Mouse (Mus musculus) cerebellum, adult (tissue): ENCODE measurements around the gene Btnl9.
"Not testable (repeated sequence)": the region's sequence is repeated elsewhere in the genome, so short reads cannot be mapped to it uniquely, and the experiment has no call there.

Experiments
- ATAC-seq: cut with Nextera tagmentation; 2 replicates; pipeline ENCODE4 v1.9.2; 2017; ENCODE audit warnings: mild to moderate bottlenecking, moderate library complexity, mixed read lengths; ENCODE audit not compliant: insufficient number of reproducible peaks, low FRiP score, low TSS enrichment

The Btnl9 gene

GRCm38 (mm10) chr11:49183172-49183571 lies 3.8 kb downstream of the Btnl9 start:
- ATAC-seq = no peak

DNA sequence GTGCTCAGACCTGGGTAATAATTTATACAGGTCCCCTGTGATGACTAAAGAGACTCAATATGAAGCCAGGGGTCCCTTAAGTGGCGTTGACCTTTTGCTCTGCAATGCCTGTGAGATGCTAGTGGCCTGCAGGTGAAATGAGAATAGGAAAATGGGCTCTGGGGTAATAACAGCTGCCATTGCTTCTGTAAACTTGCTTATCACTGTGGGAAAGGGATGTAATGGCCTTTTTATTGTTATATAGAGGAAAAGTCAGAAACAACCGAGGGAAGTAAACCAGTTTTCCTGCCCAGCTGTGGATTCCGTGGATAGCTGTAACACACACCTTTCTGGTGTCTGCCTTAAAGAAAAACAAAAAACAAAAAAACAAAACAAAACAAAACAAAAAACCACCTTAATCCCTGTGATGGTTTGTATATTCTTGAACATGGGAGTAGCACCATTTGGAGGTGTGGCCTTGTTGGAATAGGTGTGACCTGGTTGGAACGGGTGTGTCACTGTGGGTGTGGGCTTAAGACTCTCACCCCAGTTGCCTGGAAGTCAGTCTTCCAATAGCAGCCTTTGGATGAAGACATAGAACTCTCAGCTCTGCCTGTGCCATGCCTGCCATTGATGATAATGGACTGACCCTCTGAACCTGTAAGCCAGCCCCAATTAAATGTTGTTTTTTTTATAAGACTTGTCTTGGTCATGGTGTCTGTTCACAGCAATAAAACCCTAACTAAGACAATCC lies 10.7 kb downstream of the Btnl9 start:
- ATAC-seq = not testable (repeated sequence)

GRCm38 (mm10) chr11:49175345-49175744 lies 11.6 kb downstream of the Btnl9 start:
- ATAC-seq = no peak

- no peak for ATAC-seq
Observed at GRCm38 (mm10) chr11:49170576-49170975, 16.4 kb downstream of the Btnl9 start.

- ATAC-seq = no peak
Observed at GRCm38 (mm10) chr11:49168839-49169611, 17.9 kb downstream of the Btnl9 start.

DNA sequence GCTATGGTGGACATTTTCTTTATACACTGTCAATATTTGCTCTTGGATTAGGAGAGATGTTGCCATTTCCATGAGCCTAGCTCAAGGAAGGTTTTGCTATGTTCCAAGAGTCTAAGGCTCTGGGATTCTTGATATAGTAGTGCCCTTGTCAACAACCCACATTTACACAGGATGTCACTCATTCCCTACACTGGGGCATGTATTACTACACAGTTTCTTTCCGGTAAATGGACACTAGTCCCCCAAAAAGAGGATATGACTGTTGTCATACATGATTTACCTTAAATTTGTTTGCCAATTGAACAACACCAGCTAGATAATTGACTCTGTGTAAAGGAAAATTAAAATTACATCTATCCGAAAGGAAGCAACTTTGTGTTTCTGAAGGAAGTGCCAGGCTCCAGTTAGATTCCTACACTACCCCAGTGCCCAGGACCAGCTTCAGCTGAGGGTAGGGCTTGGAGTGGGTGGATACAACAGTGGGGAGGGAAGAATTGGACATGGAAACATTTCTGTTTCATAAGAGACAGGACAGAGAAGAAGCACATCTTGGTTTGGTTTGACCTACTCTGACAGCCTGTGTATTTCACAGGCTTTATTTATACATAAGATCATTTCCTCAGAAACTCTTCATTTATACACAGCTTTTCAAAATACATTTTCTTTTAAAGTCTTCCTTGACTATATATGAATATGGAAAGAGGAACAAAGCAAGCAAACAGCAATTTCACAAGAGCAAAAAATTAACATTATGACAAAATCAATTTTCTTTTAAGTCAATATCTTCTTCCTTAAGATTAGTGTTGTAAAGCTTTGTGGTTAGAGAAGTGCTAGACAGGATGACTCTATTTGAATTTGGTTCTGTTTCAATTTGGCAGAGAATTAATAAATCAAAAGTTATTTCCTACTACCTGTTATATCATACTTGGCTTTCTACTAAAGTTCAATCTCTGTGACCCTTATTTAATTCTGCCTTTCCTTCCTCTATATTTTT lies 29.8 kb downstream of the Btnl9 start:
- no peak for ATAC-seq

DNA sequence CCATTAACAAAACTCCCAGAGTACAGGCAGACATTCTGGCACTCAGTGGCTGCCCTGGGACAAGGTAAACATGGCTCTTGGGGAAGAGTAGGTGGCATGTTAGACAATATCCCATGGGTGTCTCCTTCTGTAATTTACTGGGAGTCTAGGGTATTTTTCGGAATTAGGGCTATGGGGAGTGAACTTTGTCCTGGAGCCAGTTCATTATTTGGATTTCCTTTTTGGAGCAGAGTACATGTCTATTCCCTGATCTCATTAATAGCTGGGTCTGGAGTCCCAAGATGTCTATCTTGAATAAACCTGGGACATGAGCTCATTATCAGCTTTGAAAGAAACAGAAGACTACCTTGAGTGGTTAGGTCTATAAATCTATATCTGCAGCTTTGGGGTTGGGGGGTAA lies 32.9 kb downstream of the Btnl9 start, which contains the start of gene Olfr1394:
Olfr1394 (plus strand) TSS at position 301 of the 400 bp plus-strand sequence.
- no peak for ATAC-seq

- ATAC-seq = no peak
Observed at GRCm38 (mm10) chr11:49141974-49142373, 45.0 kb downstream of the Btnl9 start, which contains the start of gene Olfr1395. Gene Olfr1395, plus strand, starts transcription at chr11:49142274.

- ATAC-seq = no peak
Observed at GRCm38 (mm10) chr11:49124169-49124568, 62.8 kb downstream of the Btnl9 start.

DNA sequence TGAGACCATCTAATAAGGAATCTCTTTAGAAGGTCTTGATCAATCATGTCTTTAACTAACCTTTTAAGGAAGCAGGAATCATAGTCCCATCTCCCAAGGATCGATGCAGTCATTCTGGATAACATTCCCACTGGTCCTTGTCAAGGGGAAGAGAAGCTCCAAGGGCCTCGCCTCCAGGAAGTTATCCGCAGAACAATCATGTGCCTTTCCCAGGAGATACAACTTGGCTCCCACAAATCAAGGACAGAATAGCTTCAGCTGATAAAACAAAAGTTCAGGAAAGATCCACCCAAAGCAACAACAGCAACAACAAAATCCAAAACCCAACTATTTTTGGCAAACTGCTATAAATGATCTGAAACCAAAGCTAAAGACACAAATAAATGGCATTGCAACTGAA lies 67.3 kb downstream of the Btnl9 start:
- ATAC-seq = no peak
